Mouse (Mus musculus) myocyte (in vitro differentiated cells): Measurements from ENCODE around the gene Ddx55.

Experiments used
- CEBPB ChIP-seq: IDR thresholded peaks from 2 replicates; pipeline ENCODE4 v1.6.1; 2011; ENCODE audit warnings: mild to moderate bottlenecking, moderate library complexity; ENCODE audit not compliant: poor library complexity, insufficient read depth, severe bottlenecking
- E2F4 ChIP-seq: IDR thresholded peaks from one replicate; pipeline ENCODE4 v1.6.1; 2011; ENCODE audit warnings: mild to moderate bottlenecking, control low read depth, moderate library complexity; ENCODE audit not compliant: insufficient read depth
- MAX ChIP-seq: IDR thresholded peaks from one replicate; pipeline ENCODE4 v1.6.1; 2011; ENCODE audit warnings: low read depth, mild to moderate bottlenecking, control low read depth
- MYOD1 ChIP-seq, 3 experiments: IDR thresholded peaks; one replicate each; pipeline ENCODE4 v1.6.1; 2011; ENCODE audit warnings: control low read depth in 2 of 3, low read depth in 2 of 3, mild to moderate bottlenecking in 2 of 3, moderate library complexity in 1 of 3; ENCODE audit not compliant: insufficient read length in 2 of 3, control insufficient read depth in 1 of 3
- POLR2A ChIP-seq: IDR thresholded peaks from one replicate; pipeline ENCODE4 v1.6.1; 2011; ENCODE audit warnings: low read depth, mild to moderate bottlenecking, control low read depth, moderate library complexity; ENCODE audit not compliant: insufficient read length
- POLR2AphosphoS2 ChIP-seq: IDR thresholded peaks from one replicate; pipeline ENCODE4 v1.6.1; 2011; ENCODE audit warnings: low read depth, control low read depth; ENCODE audit not compliant: insufficient read length
- SRF ChIP-seq: IDR thresholded peaks from one replicate; pipeline ENCODE4 v1.6.1; 2011; ENCODE audit warnings: low read depth; ENCODE audit not compliant: control insufficient read depth, insufficient read length
- TCF12 ChIP-seq: IDR thresholded peaks from one replicate; pipeline ENCODE4 v1.6.1; 2011; ENCODE audit warnings: mild to moderate bottlenecking, control low read depth; ENCODE audit not compliant: poor library complexity, insufficient read depth, severe bottlenecking
- USF1 ChIP-seq: IDR thresholded peaks from one replicate; pipeline ENCODE4 v1.6.1; 2011; ENCODE audit warnings: low read depth, mild to moderate bottlenecking, control low read depth, moderate library complexity

DNA sequence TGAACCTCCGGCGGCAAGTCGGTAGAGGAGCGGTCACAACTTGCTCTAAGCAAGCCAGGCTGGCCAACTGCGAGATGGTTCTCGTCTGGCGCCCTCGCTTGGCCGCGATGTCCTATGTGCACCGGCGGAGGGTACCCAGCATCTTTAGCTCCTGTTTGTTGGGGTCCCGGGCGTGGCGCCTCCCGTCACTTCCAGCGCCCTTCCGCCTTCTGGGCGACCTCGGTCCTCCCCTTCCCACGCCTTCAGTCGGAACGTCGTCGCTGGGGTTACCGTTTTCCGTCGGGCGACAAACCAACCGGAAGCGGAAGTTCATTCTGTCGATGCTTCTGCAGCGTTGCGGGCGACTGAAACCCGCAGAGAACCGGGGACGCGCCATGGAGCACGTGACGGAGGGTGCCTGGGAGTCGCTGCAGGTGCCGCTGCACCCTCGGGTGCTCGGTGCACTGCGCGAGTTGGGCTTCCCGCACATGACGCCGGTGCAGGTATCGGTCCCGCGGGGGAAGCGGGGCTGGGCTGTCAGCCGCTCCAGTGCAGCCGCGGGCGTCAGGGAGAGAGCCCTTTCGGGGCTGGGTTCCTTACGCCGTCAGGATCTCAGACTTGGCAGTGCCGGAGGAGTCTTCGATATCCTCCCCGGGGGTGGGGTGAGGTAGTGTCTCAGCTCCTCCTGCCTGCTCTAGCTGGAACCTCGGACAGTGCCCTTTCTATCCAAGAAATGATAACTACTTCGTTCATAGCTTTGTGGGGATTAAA lies at the start of gene Ddx55:
- TF ChIP-seq MAX (no peak), POLR2AphosphoS2 (peak; percentile 84), POLR2A (peak; percentile 83), E2F4 (no peak), CEBPB (no peak), MYOD1 (IDR thresholded peaks at IDR 0.05; ENCODE audit: control insufficient read depth in 1 of 3, insufficient read length in 2 of 3, low read depth in 2 of 3) (no peak), TCF12 (no peak), USF1 (peak; percentile 57), SRF (no peak)
